Mouse (Mus musculus) hindlimb bud, embryonic 11.5 days (tissue): ENCODE results near the gene Igsf8.

Source experiments
- DNase-seq: peaks from one replicate; pipeline ENCODE4 v3.0.0-alpha.2; 2012; ENCODE audit warnings: low read depth, low spot score; ENCODE audit errors: extremely low spot score

The Igsf8 gene

DNA sequence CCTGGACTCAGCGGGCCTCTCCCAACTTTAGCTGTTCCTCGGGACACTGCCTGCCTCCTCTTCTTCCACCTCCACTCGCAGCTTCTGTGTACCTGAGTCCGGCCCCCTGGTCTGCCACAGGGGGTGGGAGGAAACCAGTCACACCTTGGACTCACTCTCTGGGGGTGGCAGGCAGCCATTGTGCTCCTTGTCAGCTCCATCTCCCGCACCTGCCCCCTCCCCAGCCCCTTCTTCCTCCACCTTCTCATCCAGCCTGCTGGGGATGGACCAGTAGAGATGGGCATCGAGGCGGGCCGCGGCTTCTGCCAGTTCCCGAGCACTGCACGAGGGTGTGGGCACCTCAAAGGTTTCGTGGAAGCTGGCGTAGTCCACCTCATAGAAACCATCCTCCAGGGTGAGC lies 61.3 kb downstream of the Igsf8 start:
- no peak for DNase-seq

DNA sequence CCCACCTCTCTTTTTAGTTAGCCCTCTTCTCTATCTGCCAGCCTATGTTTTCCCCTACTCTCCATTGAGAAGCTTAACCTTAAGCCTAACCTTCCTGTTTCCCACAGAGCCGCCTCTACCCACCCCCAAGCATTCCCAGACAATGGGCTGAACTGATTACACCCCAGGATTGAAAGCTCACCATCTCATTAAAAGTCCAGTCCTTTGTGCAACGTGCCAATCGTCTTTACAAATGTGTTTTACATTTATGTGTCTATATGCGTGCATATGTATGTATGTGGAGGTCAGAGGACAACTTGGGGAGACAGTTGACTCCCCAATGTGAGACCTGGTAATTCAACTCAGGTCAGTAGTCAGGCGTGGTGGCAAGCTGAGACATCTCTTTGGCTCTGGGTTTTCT lies 61.9 kb downstream of the Igsf8 start:
- DNase-seq, result no peak

DNA sequence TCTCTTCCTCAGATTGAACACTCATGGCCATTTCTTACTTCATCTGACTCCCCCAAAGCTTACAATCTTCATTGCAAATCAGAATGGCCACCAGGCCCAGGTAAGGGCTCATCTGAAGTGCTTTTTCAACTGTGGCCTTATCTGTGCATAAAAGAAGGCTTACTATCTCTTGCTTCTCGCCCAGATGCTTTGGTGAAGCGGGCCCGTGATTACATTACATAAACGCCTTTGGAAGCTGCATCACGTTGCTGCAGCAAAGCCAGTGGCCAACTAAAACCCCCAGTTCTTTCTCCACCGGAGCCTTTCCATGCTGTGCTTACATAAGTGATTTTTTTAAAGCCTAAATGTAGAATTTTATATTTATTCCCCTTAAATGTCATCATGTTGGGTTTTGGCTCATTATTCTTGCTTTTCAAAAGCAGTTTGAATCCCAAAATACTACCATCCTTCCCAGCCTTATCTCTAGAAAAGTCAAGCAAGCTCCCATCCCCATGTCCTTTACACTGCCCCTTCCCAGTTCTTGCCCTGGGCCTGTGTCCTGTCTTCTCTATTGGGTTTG lies 62.4 kb downstream of the Igsf8 start:
- DNase-seq, result no peak

DNA sequence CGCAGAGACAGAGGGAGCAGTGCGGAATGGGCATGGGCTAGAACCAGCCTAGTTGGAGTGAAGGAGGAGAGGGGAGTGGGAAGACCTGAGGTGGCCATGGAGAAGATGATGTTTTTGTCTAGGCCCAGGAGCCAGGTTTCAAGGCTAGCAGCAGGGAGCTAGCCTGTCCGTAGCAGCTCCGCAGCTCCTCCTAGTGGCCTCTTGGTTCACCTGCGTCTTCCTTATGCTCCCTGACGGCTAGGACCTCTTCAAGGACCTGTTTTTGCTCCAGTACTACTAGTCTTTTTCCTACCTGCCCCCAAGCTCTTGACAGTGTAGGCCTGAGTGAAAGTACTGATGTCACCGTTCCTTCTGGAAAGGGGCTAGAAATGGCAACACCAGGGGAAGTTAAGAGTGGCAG lies 63.3 kb downstream of the Igsf8 start:
- no peak for DNase-seq

DNA sequence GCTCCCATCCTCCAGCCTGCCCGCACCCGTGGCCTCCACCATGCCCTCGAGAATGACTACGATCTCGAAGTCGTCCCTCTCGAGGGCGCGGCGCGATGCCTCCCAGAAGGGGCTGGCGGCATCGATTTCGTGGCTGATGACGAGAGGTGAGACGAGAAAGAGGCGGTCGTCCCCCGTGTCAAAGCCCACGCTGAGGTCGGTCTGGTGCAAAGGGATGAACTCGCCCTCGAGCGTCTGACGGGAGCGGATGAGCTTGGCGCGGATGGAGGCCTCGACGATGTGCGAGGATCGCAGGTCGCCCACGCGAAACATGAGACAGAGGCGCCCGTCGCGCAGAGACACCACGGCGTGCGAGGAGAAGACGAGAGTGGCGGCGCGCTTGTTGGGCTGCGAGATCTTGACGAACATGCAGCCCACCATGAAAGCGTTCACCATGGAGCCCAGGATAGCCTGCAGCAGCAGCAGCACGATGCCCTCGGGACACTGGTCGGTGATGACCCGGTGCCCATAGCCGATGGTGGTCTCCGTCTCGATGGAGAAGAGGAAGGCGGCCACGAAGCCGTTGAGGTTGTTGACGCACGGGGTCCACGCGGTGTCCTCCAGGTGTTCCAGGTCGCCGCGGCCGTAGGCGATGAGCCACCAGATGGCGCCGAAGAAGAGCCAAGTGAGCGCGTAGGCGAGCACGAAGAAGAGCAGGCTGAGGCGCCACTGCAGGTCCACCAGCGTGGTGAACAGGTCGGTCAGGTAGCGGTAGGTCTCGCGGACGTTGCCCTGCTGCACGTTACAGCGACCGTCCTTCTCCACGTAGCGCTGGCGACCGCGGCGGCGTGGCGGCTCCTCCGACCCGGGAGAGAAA lies 64.5 kb downstream of the Igsf8 start:
- DNase-seq, result no peak

DNA sequence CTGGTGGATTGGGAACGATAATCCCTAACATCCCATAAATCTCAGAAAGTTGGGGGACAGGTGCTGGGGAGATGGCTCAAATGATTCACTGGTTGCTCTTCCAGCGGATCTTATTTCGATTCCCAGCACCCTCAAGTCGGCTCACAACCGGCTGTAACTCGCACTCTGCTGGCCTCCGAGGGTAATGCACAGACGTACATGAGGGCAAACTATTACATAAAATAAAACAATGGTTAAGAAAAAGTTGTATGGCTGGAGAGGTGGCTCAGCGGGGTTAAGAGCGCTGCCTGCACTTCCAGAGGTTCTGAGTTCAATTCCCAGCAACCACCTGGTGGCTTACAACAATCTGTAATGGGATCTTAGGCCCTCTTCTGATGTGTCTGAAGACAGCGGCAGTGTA lies 65.2 kb downstream of the Igsf8 start:
- DNase-seq, result no peak

DNA sequence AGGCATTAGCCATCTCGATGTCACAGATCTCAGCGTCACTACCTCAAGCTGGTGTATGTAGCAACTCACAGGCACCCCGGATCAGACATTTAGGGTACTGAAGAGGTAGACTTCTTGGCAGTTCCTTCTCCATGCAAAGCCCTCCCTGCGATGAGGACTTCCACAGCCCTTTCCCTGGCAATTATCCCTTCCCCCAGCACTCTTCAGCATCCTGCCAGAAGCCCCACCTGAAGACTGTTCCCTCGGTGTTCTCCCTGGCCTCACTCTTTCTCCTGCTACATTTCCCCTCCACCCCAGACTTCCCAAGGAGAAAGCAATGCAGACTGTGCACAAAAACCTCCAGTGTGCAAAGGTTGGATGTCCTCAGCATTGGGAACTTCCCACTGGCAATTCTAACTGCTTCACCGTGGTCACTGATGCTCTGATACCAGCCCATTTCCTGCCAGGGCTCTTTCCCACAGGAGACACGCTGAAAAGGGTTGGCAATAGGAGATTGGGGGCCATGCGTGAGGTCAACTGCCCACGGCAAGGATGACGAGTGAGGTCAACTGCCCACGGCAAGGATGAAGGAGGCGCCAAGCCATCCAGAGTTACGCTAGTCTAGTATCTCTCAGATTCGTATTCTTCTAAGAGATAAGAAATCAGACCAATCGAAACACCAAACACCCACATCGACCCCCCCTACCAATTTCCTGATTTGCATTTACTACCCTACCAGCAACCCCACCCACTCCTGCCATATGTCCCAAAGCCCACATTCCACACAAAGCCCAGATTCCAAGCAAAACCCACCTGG lies 66.0 kb downstream of the Igsf8 start:
- no peak for DNase-seq

DNA sequence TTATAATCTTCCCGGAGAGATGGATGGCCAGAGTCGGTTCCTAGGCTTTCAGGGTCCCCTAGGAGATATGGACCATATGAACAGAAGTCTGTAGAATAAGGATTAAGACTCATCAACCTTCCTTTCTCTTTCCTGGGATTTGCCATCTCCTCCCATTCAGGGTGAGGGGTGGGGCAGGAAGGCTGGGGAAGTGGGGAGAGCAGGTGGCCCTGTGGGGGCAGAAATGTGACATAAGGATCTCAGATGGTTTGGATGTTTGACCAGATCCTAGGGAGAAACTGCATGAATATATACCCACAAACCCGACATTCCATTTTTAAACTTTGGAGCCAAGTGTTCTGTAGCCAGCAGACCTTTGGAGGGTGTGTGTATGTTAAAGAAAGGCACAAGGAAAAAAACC lies 66.6 kb downstream of the Igsf8 start:
- no peak for DNase-seq

DNA sequence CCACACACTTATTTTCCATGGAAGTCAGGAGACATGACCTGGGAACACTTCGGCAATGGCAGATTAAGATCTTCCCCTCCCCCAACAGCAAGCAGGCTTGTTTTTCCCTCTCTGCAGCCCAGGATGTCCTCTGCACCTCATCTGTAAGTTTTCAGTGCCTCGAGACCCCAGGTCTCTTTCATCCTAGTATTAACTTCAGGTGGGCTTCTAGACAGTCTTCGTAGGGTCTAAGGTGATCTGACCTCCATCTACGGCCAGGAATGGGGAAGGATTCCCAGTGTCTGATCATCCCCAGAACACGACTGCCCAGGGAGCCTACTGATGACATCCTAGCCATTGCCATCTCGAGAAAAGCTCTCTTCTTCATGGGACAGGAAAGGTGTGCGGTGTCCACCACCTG lies 67.0 kb downstream of the Igsf8 start:
- no peak for DNase-seq

DNA sequence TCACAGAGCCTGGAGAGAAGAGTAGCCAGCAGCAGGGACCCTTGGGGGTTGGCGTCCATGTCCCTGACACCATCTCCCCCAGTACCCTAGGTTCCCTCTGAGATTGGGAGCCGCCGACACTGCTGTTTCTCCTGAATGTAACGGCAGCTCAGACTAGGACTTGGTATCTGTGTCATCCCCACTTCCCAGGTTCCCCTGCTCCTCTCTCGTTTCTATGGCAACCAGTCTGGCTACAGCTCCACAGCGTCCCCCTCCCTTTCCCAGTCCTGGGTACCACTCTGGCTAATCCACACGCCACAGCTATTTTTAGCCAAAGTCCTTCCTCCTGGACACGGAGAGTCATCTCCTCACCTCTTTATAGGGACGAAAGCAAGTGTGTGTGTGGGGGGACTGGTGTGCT lies 67.7 kb downstream of the Igsf8 start, which contains the start of gene Kcnj9:
Gene Kcnj9, minus strand, starts transcription at position 188 of the 400 bp plus-strand sequence.
- DNase-seq, result no peak

DNA sequence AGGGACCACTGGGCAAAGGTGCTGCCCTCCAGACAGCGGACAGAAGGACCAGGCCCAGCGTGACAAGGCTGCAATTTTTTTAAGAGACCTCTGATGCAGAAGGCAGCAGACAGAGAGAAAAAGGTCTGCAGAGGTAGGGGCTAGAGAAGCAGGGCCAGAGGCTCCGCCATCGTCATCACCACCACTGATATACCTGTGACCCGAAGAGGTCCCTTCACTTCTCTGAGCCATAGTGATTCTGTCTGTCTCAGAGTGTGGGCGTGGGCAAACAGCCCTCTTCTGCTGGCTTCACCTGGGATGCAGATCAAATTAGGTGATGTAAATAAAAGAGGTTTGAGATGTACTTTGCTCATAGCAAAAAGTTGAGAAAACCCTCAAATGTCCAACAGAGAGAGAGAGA lies 68.2 kb downstream of the Igsf8 start:
- no peak for DNase-seq

DNA sequence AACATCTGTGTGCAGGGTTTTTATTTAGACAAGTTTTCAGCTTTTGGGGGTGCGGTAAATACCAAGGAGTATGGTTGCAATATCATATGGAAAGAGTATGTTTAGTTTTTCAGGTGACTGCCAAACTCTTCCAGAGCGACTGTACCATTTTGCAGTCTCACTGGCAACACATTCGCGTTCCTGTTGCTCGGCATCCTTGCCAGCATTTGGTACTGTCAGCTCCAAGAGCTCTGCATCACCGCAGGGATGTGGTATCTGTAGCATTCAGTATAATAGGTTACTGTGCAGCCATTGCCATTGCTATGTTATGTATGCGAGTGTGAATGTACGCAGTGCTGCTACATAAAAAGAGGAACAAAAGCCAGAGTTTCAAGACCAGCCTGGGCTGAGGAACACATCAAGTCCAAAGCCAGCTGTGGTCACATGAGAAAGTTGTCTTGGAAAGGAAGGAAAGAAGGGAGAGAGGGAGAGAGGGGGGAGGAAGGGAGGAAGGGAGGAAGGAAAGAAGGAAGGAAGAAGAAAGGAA lies 70.0 kb downstream of the Igsf8 start:
- no peak for DNase-seq

DNA sequence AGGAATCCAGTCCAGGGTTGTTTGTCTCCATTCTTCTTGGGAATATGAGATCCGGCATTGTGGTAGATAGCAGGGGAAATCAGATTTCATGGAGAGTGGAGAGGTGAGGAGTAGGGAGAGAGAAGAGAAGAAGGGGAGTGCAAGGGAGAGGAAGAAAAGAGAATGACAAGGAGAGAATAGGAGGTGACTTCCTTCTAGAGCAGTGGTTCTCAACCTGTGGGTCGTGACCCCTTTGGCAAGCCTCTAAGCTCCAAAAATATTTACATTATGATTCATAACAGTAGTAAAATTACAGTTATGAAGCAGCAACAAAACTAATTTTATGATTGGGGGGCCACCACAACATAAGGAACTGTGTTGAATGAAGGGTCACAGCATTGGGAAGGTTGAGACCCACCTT lies 71.5 kb downstream of the Igsf8 start:
- no peak for DNase-seq

DNA sequence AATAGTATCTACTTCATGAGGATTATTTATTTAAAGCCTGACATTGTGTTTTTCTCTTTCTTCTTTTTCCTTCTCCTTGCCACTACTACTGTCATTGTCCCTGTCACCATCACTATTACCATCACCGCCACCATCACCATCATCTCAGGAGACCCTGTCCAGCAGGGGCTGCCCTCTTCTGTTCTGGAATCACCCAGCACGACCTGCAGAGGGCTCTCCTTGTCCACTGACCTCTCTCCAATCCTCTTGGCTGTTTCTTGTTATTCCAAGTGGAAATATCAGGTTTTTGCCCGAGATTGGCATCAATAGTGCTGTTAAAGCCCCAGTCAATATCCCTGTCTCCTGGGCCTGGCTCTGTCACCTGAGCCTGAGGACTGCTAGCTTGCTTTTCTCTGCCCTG lies 72.1 kb downstream of the Igsf8 start:
- no peak for DNase-seq

DNA sequence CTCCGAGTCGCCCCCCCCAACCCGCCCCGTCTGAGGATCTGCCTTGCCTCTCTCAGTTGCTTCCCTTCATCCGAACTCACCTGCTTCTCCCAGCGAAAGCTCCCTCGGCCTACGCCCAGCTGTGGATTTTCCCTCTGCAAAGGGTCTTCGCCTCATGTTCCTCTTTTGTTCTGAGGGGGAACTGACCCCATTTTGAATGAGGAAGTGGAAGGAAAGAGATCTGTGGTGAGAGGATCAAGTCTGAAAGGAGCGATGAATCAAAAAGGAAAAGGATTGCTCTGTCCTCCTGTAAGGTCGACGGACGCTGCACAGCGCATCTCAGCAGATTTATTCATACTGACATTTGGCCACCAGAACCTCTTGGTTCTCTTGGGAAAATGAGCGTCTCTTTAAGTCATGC lies 74.4 kb downstream of the Igsf8 start:
- DNase-seq, result no peak

DNA sequence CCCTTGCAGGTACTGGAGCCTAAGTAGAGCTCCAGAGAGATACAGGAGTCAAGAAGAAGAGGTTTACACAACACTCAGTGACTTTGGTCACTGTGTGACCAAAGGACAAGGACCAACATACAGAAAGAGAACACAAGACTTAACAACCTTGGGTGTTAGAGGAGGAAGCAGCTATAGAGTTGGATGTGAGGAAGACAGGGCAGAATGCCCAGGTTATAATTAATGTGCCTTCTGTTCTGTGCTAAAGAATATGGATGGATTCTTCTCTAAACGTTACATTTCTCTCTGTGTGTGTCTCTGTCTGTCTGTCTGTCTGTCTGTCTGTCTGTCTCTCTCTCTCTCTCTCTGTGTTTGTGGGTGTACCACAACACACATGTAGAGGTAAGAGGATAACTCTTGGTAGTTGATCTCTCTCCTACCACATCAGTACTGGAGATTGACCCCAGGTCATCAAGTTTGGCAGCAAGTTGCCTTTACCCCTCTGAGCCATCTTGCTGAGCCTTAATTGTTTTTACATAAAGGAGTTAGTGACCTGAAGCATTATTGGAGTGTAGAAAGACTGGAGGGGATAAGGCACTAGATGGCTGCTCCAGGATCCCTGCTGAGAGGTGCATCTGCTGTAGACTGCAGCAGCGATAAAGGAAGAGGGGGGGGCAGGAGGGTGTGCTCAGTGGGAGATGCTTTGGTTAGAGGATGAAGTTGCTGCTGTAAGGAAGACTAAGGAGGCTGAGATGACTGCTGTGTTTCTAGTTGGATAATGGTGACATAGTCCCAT lies 76.2 kb downstream of the Igsf8 start:
- no peak for DNase-seq

DNA sequence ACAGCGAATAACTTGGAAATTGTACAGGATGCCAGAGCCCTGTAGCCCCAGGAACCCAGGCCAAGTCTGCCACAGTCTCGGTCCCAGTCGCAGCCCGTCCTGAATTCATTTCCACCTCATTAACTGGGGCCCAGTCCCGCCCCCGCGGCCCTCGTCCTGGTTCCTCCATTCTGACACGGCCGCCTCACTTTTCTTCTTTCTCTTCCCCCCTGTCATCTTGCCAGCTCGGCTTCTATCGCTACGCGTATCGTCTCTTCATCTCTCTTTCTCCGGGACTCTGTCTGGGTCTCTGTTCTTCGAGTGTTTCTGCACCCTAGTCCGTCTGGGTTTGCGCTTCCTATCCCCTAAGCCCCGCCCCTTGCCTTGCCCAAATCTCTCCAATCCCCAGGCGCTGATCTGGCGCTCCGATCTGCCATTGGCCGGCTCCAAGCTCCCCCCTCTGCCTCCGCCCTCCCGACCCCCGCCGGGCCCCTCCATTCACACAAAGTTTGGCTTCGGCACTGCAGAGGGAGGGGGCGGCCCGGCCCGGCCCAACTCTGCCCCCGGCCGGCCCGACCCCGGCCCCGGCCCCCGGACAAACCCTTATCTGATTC lies 79.4 kb downstream of the Igsf8 start, which contains the start of gene Kcnj10:
Gene Kcnj10, plus strand, starts transcription at position 482 of the 593 bp plus-strand sequence.
- DNase-seq, result no peak

DNA sequence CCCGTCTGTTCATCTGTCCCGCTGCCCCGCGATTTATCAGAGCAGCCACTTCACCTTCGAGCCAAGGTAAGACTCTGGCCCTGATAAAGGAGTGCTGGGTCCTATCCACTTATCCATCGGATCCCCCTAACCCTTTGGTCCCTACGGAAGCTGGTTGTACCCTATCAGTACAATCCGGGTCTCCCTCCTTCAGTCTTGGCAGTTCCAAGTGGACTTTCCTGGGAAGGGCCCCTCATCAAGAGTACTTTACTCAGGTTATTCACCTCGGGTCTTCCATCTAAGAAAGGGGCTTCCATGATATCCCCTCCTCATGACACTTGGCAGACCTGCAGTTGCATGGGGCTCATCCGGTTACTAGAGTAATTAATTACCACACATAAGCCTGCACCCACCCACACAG lies 79.9 kb downstream of the Igsf8 start:
- DNase-seq, result no peak

DNA sequence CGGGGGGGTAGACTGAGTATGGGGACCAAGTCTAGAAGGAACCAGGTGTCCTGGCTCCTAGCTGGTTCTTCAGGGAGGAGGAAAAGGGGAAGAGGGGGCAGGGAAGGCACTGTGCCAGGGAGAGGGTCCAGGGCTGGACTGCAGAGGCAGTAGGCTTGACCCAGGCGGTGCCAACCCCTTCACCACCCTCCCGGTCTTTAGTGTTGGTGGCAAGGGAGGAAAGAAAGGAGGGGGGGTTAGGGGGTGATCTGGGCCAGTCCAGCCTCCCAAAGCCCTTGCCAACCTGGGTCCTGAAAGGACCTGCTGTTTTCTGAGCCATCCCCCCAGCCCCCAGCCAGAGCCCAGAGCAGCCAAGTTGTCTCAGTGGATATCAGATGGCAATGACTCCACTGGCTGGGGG lies 81.3 kb downstream of the Igsf8 start:
- no peak for DNase-seq

DNA sequence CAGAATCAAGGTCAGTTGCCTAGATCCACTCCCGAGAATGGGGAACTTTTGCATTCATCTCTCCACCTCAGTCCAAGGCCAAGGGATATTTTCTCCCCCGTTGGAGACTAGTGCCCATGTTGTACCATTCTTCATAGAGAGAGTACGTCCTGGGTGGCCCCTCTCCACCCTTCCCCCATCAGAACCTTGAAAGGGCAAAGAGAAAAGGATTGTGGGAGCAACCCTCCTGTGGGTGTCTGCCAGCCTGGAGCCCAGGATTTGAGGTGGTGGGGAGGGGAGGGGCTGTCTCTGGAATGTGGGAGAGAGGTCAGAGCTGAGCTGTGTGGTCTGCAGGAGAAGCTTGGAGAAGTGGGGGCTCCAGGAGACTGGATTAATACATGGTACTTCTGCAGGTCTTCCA lies 82.5 kb downstream of the Igsf8 start:
- no peak for DNase-seq

DNA sequence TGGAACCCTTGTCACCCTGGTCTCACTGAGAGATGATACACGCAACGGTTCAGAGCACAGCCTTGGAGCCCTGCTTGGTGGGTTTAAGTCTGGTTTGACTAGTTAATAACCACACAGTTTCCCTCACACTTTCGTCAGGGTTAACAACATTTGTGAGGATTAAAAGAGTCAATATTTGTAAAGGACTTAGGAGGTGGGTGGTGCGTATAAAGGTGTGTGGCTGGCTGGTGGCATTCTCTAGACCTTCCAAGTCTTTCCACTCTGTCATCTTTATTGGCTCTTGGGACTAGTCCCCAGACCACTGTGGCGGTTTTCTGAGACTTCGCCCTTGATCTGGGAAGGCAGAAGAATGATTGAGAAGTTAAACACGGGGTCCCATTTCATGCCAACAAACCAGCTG lies 83.4 kb downstream of the Igsf8 start:
- no peak for DNase-seq
